Mouse (Mus musculus) cortical plate, adult 2 months (tissue): Measurements from ENCODE around the gene Sufu. TPM values are rescaled to one million over a fixed set of nuclear protein-coding genes. Genes with fewer than 3 reads are reported as not detected.

ENCODE experiments used
- H3K27ac ChIP-seq: fragments of 200-500 bp; 2 replicates; pipeline ENCODE4 v1.5.1; 2012; ENCODE audit warnings: low read length, control low read depth, inconsistent platforms; ENCODE audit not compliant: insufficient read depth
- H3K4me1 ChIP-seq: fragments of 200-500 bp; 2 replicates; pipeline ENCODE4 v1.6.1; 2011; ENCODE audit warnings: low read length; ENCODE audit not compliant: control insufficient read depth, insufficient read depth
- H3K4me3 ChIP-seq: fragments of 200-500 bp; 2 replicates; pipeline ENCODE4 v1.5.1; 2011; ENCODE audit warnings: mild to moderate bottlenecking, low read length, control low read depth; ENCODE audit not compliant: insufficient read depth
- CTCF ChIP-seq: fragments of 200-500 bp; IDR thresholded peaks from 2 replicates; pipeline ENCODE4 v1.5.1; 2011; ENCODE audit warnings: mild to moderate bottlenecking, control low read depth, low read length; ENCODE audit not compliant: insufficient read depth; ENCODE audit errors: extremely low read depth
- POLR2A ChIP-seq: fragments of 200-500 bp; IDR thresholded peaks from 2 replicates; pipeline ENCODE4 v1.6.1; 2011; ENCODE audit warnings: mild to moderate bottlenecking, low read length, control low read depth; ENCODE audit not compliant: insufficient read depth; ENCODE audit errors: extremely low read depth
- polyA plus RNA-seq: library from polyadenylated mRNA; depleted of rRNA; stranded (reverse); fragments of >200 nt; gene quantifications from 2 replicates; pipeline ENCODE4 v1.2.3, GENCODE M21; 2012

Gene Sufu
- polyA plus RNA-seq, 1 experiment: 9.5 TPM

- Histone ChIP-seq H3K4me1 (peaks cover 6% of the 10 kb centered on the region; the same call in 1 of the 2 replicates), H3K27ac (no peak overlapping the region), H3K4me3 (no peak overlapping the region)
- peak; percentile 41; the same call in 1 of the 2 replicates for TF ChIP-seq CTCF
- TF ChIP-seq POLR2A: no peak
These were observed 6.8 kb upstream of the Sufu start for GRCm38 (mm10) chr19:46389872-46390271.

GRCm38 (mm10) chr19:46392018-46392417, 4.7 kb upstream of the Sufu start:
- peaks cover 6% of the 10 kb centered on the region; the same call in 1 of the 2 replicates for H3K4me1 ChIP-seq
- TF ChIP-seq POLR2A: no peak
- TF ChIP-seq CTCF: peak; percentile 57
- H3K4me3 ChIP-seq: no peak overlapping the region

GRCm38 (mm10) chr19:46394712-46395108, 2.0 kb upstream of the Sufu start:
- H3K4me1 ChIP-seq: peaks cover 7% of the 10 kb centered on the region; the same call in 1 of the 2 replicates
- H3K4me3 ChIP-seq: peak overlapping the region; percentile 69
- TF ChIP-seq CTCF (no peak), POLR2A (no peak; the same call in 1 of the 2 replicates)
- H3K27ac ChIP-seq: no peak overlapping the region

More at GRCm38 (mm10) chr19:46392018-46392417, 4.7 kb upstream of the Sufu start:
- no peak overlapping the region for H3K27ac ChIP-seq

- TF ChIP-seq POLR2A: peak; percentile 96
- TF ChIP-seq CTCF: no peak
- peaks cover 7% of the 10 kb centered on the region; the same call in 1 of the 2 replicates for H3K4me1 ChIP-seq
- peak within 1 kb of the TSS; percentile 48; the same call in 1 of the 2 replicates for H3K27ac ChIP-seq
- peak within 1 kb of the TSS; percentile 69 for H3K4me3 ChIP-seq
These were observed 1.3 kb upstream of the Sufu start, which contains the start of gene Actr1a for GRCm38 (mm10) chr19:46395109-46396009. TSS of gene Actr1a (minus strand) at chr19:46395748.

- peaks cover 7% of the 10 kb centered on the region; the same call in 1 of the 2 replicates for H3K4me1 ChIP-seq
- TF ChIP-seq POLR2A (no peak), CTCF (no peak)
- no peak overlapping the region for H3K27ac ChIP-seq
- H3K4me3 ChIP-seq: no peak overlapping the region
These were observed 587 bp upstream of the Sufu start for GRCm38 (mm10) chr19:46396109-46396508.

GRCm38 (mm10) chr19:46397436-46398001, 823 bp downstream of the Sufu start:
- H3K27ac ChIP-seq: no peak overlapping the region
- peaks cover 7% of the 10 kb centered on the region; the same call in 1 of the 2 replicates for H3K4me1 ChIP-seq
- H3K4me3 ChIP-seq: peak overlapping the region; percentile 90
- TF ChIP-seq CTCF (no peak), POLR2A (no peak)

- Histone ChIP-seq H3K4me3 (no peak overlapping the region; the same call in 1 of the 2 replicates), H3K27ac (no peak overlapping the region)
These were observed 1.7 kb downstream of the Sufu start for GRCm38 (mm10) chr19:46398401-46398800.

GRCm38 (mm10) chr19:46399372-46399771, 2.7 kb downstream of the Sufu start:
- H3K4me3 ChIP-seq: no peak overlapping the region
- peaks cover 3% of the 10 kb centered on the region; the same call in 1 of the 2 replicates for H3K4me1 ChIP-seq
- TF ChIP-seq POLR2A: no peak
- no peak for TF ChIP-seq CTCF
- no peak overlapping the region for H3K27ac ChIP-seq

More at GRCm38 (mm10) chr19:46398401-46398800, 1.7 kb downstream of the Sufu start:
- TF ChIP-seq POLR2A: no peak
- no peak for TF ChIP-seq CTCF
- H3K4me1 ChIP-seq: peaks cover 7% of the 10 kb centered on the region; the same call in 1 of the 2 replicates

- Histone ChIP-seq H3K4me3 (no peak overlapping the region), H3K4me1 (peaks cover 3% of the 10 kb centered on the region; the same call in 1 of the 2 replicates), H3K27ac (no peak overlapping the region)
- TF ChIP-seq POLR2A (no peak), CTCF (no peak)
These were observed 3.2 kb downstream of the Sufu start for GRCm38 (mm10) chr19:46399886-46400285.
